Mouse (Mus musculus) adrenal gland, postnatal 10 days (tissue): ENCODE results near the gene Mafb. TPM values are rescaled to one million over a fixed set of nuclear protein-coding genes. Genes with fewer than 3 reads are reported as not detected.
A peak's percentile ranks its signal among the peaks of the same experiment; 100 is the strongest.

ENCODE experiments used
- DNase-seq: peaks from one replicate; pipeline ENCODE4 v3.0.0; 2021; ENCODE audit warnings: mixed read lengths
- long read RNA-seq, 2 experiments: library from polyadenylated mRNA; stranded (forward); transcript quantifications; one replicate each; pipeline ENCODE4 v2.0.0; 2021
- total RNA-seq, 2 experiments: library from RNA; stranded (reverse); gene quantifications; 2 replicates each; pipeline ENCODE4 v1.2.3; 2021

Mafb gene
- 10 to 100 TPM; 15.4 to 38.4 TPM for total RNA-seq
- long read RNA-seq, experiment 1, transcript Mafb-201 (1 exons, 3,363 nt) = major isoform, 48 of 48 reads
- long read RNA-seq, experiment 1, partial matches to known transcripts = 0 of 48 reads
- long read RNA-seq, experiment 1, other reads (novel, unspliced or antisense) = 0 of 48 reads
- long read RNA-seq, experiment 2, transcript Mafb-201 (1 exons, 3,363 nt) = major isoform, 11 of 11 reads
- long read RNA-seq, experiment 2, partial matches to known transcripts = 0 of 11 reads
- long read RNA-seq, experiment 2, other reads (novel, unspliced or antisense) = 0 of 11 reads

DNA sequence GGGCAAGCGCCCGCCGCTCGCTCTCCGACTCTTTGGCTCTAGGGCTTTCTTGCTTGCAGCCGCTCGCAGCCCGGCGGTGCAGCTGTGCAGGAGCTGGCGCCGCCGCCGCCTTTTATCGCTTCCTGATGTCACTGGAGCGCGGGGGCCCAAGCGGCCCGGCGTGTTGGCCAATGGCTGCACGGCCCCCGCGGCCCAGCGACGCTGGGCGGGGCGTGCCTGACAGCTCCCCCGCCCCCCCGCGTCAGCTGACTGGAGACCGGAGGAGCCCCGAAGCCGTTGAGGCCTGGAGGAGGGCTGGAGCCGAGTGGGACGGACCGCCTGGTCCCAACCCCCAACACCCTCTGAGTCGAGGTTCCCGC is at the start of gene Mafb:
Gene Mafb (minus strand): TSS at position 86 of the 359 bp plus-strand sequence.
- peak; percentile 97 for DNase-seq

DNA sequence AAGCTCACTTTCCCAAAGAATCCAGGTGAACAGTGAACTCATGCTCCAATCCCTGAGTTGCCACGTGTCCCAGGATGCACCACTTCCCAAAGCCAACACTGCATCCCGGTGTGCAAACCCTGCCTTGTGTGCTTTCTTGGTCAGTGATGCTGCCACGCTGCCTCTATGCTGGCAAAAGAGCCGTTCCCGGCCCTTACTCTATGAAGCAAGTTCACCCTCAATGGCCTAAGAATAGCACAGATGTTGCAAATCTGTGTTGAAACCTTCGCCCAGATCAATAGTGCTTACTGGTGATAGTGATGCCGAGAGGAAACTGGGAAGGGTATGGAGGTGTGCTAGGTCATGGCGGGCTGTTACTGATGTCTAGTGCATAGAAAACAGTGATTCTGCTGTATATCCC is 48.3 kb upstream of the Mafb start:
- no peak for DNase-seq

DNA sequence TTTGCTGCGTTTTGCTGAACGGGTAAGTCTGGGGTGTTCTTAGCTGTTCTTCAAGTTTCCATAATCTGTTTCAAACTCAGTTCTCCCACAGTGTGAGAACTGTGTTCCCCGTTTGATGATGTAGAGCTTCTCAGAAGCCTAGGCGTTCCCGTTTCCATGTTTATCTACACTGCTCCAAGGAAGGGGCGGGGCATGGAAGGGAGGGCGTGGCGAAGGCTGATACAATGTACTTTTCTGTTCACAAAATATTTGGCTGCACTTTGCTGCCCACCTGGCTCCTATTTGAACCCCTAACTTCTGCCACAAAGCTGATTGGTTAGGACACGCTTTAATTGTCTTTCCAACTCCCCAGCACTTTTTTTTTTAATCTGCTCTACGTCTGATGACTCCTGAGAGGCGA is 47.9 kb upstream of the Mafb start:
- DNase-seq = no peak

DNA sequence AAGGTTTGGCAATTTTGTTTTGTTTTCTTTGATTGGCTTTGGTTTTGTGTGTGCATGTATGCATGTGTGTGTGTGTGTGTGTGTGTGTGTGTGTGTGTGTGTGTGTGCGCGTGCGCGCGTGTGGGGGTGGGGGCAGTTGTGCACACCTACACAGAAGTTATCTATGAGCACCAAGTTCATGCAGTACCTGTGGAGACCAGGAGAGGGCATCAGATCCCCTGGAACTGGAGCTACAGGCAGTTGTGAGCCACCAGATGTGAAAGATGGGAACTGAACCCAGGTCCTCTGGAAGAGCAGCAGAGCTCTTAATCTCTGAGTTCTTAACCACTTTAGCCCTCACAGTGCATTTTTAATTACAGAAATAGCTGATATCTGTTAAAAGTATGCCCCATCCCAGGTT is 47.1 kb upstream of the Mafb start:
- peak; percentile 17 for DNase-seq

GRCm38 (mm10) chr2:160413055-160413454 is 46.2 kb upstream of the Mafb start:
- DNase-seq = no peak

- DNase-seq = peak; percentile 15
These were observed 44.6 kb upstream of the Mafb start for GRCm38 (mm10) chr2:160411431-160411830.

GRCm38 (mm10) chr2:160407720-160408119 is 40.9 kb upstream of the Mafb start:
- no peak for DNase-seq

GRCm38 (mm10) chr2:160397747-160398146 is 30.9 kb upstream of the Mafb start:
- no peak for DNase-seq

GRCm38 (mm10) chr2:160394735-160395134 is 27.9 kb upstream of the Mafb start:
- peak; percentile 27 for DNase-seq

GRCm38 (mm10) chr2:160392648-160393047 is 25.8 kb upstream of the Mafb start:
- no peak for DNase-seq

DNA sequence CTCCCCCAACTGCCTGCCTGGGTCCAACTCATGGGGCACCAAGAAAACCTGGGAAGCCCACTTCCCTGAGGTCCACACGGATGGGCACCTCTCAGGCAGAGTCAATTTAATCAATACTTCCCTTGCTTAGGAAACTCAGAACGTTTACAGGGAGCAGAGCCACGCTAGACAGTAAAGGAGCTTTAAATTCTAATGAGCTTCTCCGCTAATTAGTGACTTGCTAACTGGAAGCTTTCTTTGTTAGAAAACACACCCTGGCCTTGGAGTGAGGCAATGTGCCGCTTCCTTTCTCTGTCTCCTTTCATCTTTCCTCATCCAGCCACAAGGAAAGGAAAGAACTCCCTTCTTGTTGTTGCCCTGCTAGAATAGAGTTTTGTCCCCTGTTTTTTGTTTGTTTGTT is 21.7 kb upstream of the Mafb start:
- DNase-seq = no peak

DNA sequence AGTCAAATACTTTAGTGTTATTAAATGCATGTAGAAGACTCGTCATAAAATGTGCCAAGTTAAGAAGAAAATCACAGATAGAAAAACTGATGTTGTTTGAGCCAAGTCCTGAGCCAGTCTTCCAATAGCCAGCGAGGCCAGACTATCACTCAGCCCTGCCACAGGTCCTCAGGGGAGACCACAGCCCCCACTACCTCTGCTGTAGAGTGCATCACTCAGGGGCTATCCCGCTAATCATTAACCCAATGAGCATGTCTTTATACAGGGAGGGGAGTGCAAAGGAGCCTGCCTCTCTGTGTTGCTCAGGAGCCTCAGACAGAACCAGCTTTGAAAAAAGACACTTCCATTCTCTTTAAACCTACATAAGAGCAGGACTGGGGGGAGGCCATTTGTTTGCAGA is 16.6 kb upstream of the Mafb start:
- DNase-seq = no peak

DNA sequence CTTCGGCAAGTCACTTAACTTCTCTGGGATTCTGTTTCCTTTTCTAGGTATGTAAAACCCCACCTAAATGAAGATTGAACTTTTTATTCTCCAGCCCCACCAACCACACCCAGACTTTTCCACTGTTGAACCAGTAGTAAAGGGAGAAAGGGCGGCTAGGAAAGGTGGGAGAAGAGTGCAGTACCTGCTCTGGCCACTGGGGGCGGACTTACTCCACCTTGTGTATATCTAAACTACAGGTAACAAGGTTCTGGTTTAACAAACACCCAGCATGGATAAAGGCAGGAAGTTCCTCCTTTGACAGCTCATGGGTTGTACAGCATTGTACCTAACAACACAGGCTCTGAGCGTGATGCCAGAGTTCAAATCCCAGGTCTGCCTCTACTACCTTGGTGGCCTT is 11.4 kb upstream of the Mafb start:
- peak; percentile 73 for DNase-seq

GRCm38 (mm10) chr2:160376236-160376635 is 9.4 kb upstream of the Mafb start:
- no peak for DNase-seq

- DNase-seq = no peak
These were observed 3.0 kb upstream of the Mafb start for GRCm38 (mm10) chr2:160369653-160370420.

DNA sequence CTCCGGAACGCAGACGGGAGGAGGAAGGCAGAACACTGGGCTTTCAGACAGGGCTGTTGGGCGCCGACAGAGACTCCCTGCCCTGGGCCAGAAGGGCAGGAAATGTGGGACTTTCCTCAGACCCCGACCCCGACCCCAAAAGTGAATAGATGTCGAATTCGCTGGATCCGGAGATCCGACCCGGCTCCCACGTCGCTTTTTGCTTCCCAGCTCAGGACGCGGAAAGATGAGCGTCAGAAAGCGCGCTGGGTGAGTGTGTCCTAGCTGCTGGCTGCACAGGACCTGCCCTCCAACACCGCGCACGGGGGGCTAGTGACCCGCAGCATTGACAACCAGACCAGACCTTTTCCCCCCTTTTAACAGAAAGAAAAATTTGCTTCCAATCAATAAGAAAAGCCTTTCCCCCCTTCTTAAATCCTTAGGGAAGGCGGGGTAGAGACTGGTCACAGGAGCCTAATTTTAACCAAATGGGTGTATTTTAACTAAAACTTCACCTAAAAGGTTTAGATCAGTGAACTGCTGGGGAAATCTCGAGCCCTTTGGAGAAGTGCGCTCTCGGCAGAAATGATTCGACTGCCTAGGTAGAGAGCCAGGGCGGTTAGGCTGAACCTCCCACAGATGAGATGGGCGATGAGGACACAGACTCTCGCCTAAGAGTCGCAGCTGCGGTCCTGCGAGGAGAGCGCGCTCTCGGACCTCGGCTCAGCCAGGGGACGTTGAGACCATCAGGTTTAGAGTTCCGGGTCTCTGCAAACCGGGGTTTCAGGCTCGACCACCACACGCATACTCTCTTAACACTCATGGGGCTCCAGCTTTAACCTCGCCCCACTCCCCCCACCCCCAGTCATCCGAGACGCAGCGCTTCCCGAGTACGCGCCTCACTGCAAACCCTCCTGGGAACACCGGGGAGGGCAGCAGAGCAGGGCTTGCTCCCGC is 1.8 kb upstream of the Mafb start:
- no peak for DNase-seq

- peak; percentile 94 for DNase-seq
These were observed 763 bp upstream of the Mafb start for GRCm38 (mm10) chr2:160367448-160368208.

GRCm38 (mm10) chr2:160366111-160366979 is 520 bp downstream of the Mafb start:
- no peak for DNase-seq

DNA sequence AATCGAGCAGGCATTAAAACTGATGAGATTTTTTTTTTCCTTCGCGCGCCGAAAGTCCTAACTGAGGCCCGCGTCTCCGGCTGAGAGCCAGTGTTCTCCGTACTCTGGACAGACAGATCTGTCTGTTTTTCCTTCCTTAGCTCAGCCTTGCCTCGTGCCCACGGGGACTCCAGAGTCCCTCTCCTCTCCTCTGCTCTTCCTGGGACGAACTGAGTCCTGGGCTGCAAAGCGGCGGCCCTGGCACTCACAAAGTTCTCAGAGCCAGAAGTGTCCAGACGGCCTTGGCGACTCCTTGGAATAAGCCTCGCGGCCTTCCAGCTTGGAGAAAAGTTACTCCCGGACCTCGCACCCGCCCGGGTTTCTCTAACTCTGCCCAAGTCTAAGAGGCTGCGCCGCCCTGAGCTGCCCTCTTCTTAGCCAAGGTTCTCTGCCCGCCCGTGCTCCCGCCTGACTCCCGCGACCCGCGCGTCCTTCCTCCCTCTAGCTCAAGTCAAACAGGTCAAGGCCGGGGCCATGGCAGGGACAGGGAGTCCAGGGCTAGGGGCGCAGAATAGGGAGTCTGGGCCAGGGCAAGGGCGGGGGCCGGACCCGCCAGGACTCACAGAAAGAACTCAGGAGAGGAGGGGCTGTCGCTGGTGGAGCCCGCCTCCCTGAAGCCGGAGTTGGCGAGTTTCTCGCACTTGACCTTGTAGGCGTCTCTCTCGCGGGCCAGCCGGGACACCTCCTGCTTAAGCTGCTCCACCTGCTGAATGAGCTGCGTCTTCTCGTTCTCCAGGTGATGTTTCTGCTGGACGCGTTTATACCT is 1.6 kb downstream of the Mafb start:
- DNase-seq = peak; percentile 72

DNA sequence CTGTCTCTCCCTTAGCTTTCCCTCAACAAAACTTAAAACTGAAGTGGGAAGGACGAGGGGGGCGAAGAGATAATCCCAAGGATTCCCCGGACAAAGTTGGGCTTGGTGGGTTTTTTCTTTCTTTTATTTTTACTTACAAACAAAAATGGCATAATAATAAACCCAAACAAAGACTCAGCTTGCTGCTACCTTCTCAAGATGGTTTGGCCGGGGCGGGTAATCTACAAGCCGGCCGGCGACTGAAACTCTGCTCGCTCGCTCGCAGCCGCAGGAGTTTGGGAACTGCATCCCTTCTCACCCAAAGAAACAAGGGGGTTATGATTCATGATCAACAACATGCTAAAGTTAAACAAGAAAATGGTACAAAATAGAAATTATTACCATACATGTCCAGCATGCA is 2.2 kb downstream of the Mafb start:
- DNase-seq = no peak
